Mouse (Mus musculus): ENCODE measurements around the gene Sgce. TPM values are rescaled to one million over a fixed set of nuclear protein-coding genes. Genes with fewer than 3 reads are reported as not detected.

The Sgce gene
- polyA plus RNA-seq, 2 experiments, result 8.9 to 14.2 TPM

GRCm38 (mm10) chr6:4736372-4736771 lies 10.6 kb downstream of the Sgce start:
- no peak for DNase-seq (ENCODE audit: low read depth in 3 of 3, low spot score in 3 of 3)
- H3K36me3 ChIP-seq (replicated peaks; ENCODE audit: control insufficient read depth, insufficient read depth, low read depth), result no peaks in the 10 kb centered on the region
- H3K4me2 ChIP-seq (ENCODE audit: low read depth), result no peak overlapping the region
- no peaks in the 10 kb centered on the region for H3K9me3 ChIP-seq (ENCODE audit: control insufficient read depth, low read length)
- H3K4me3 ChIP-seq (ENCODE audit: insufficient read depth in 1 of 2, low read depth in 2 of 2, low read length in 2 of 2), result no peak overlapping the region
- no peak for ATAC-seq (ENCODE audit: insufficient read depth)
- no peaks in the 10 kb centered on the region for H3K4me1 ChIP-seq (replicated peaks; ENCODE audit: control insufficient read depth in 2 of 2, insufficient read depth in 2 of 2, low read length in 1 of 2)
- TF ChIP-seq CTCF (IDR thresholded peaks at IDR 0.05; ENCODE audit: low read depth) (no peak), EP300 (IDR thresholded peaks at IDR 0.05; ENCODE audit: low read depth) (no peak)
- WGBS (ENCODE audit: insufficient replicate concordance), result 61% methylated on average over 9 of the region's 9 CpGs
- H3K27me3 ChIP-seq (ENCODE audit: control insufficient read depth, insufficient read depth, low read length), result no peaks in the 10 kb centered on the region
- no peak overlapping the region for H3K9ac ChIP-seq (replicated peaks)
- no peak overlapping the region for H3K27ac ChIP-seq

- ATAC-seq (ENCODE audit: insufficient read depth), result no peak
Observed at GRCm38 (mm10) chr6:4733208-4733607, 13.8 kb downstream of the Sgce start.

GRCm38 (mm10) chr6:4731675-4732074 lies 15.3 kb downstream of the Sgce start:
- Histone ChIP-seq H3K9me3 (ENCODE audit: control insufficient read depth, low read length) (no peaks in the 10 kb centered on the region), H3K4me1 (replicated peaks; ENCODE audit: control insufficient read depth in 2 of 2, insufficient read depth in 2 of 2, low read length in 1 of 2) (no peaks in the 10 kb centered on the region), H3K27me3 (ENCODE audit: control insufficient read depth, insufficient read depth, low read length) (no peaks in the 10 kb centered on the region), H3K36me3 (replicated peaks; ENCODE audit: control insufficient read depth, insufficient read depth, low read depth) (no peaks in the 10 kb centered on the region), H3K9ac (replicated peaks) (no peak overlapping the region), H3K4me2 (ENCODE audit: low read depth) (no peak overlapping the region), H3K27ac (no peak overlapping the region), H3K4me3 (ENCODE audit: insufficient read depth in 1 of 2, low read depth in 2 of 2, low read length in 2 of 2) (no peak overlapping the region)
- TF ChIP-seq EP300 (IDR thresholded peaks at IDR 0.05; ENCODE audit: low read depth), result no peak
- TF ChIP-seq CTCF (IDR thresholded peaks at IDR 0.05; ENCODE audit: low read depth), result no peak
- DNase-seq (ENCODE audit: low read depth in 3 of 3, low spot score in 3 of 3), result no peak
- ATAC-seq (ENCODE audit: insufficient read depth), result no peak
- WGBS (ENCODE audit: insufficient replicate concordance), result 37% methylated on average over 8 of the region's 8 CpGs

More at GRCm38 (mm10) chr6:4733208-4733607, 13.8 kb downstream of the Sgce start:
- no peaks in the 10 kb centered on the region for H3K36me3 ChIP-seq (replicated peaks; ENCODE audit: control insufficient read depth, insufficient read depth, low read depth)
- H3K27ac ChIP-seq, result no peak overlapping the region
- no peak overlapping the region for H3K9ac ChIP-seq (replicated peaks)
- H3K4me1 ChIP-seq (replicated peaks; ENCODE audit: control insufficient read depth in 2 of 2, insufficient read depth in 2 of 2, low read length in 1 of 2), result no peaks in the 10 kb centered on the region
- no peaks in the 10 kb centered on the region for H3K27me3 ChIP-seq (ENCODE audit: control insufficient read depth, insufficient read depth, low read length)
- 29% methylated on average over 8 of the region's 8 CpGs for WGBS (ENCODE audit: insufficient replicate concordance)
- no peak for TF ChIP-seq CTCF (IDR thresholded peaks at IDR 0.05; ENCODE audit: low read depth)
- TF ChIP-seq EP300 (IDR thresholded peaks at IDR 0.05; ENCODE audit: low read depth), result no peak
- H3K4me2 ChIP-seq (ENCODE audit: low read depth), result no peak overlapping the region
- DNase-seq (ENCODE audit: low read depth in 3 of 3, low spot score in 3 of 3), result no peak
- H3K9me3 ChIP-seq (ENCODE audit: control insufficient read depth, low read length), result no peaks in the 10 kb centered on the region
- no peak overlapping the region for H3K4me3 ChIP-seq (ENCODE audit: insufficient read depth in 1 of 2, low read depth in 2 of 2, low read length in 2 of 2)

- H3K36me3 ChIP-seq (replicated peaks; ENCODE audit: control insufficient read depth, insufficient read depth, low read depth), result no peaks in the 10 kb centered on the region
- no peaks in the 10 kb centered on the region for H3K9me3 ChIP-seq (ENCODE audit: control insufficient read depth, low read length)
- WGBS (ENCODE audit: insufficient replicate concordance), result 39% methylated on average over 2 of the region's 2 CpGs
- ATAC-seq (ENCODE audit: insufficient read depth), result no peak
- H3K4me1 ChIP-seq (replicated peaks; ENCODE audit: control insufficient read depth in 2 of 2, insufficient read depth in 2 of 2, low read length in 1 of 2), result no peaks in the 10 kb centered on the region
- H3K4me2 ChIP-seq (ENCODE audit: low read depth), result no peak overlapping the region
- H3K27ac ChIP-seq, result no peak overlapping the region
- TF ChIP-seq EP300 (IDR thresholded peaks at IDR 0.05; ENCODE audit: low read depth) (no peak), CTCF (IDR thresholded peaks at IDR 0.05; ENCODE audit: low read depth) (no peak)
- H3K27me3 ChIP-seq (ENCODE audit: control insufficient read depth, insufficient read depth, low read length), result no peaks in the 10 kb centered on the region
- no peak overlapping the region for H3K9ac ChIP-seq (replicated peaks)
- no peak overlapping the region for H3K4me3 ChIP-seq (ENCODE audit: insufficient read depth in 1 of 2, low read depth in 2 of 2, low read length in 2 of 2)
- no peak for DNase-seq (ENCODE audit: low read depth in 3 of 3, low spot score in 3 of 3)
Observed at GRCm38 (mm10) chr6:4728305-4728704, 18.7 kb downstream of the Sgce start.

GRCm38 (mm10) chr6:4723998-4724757 lies 22.8 kb downstream of the Sgce start:
- Histone ChIP-seq H3K9me3 (ENCODE audit: control insufficient read depth, low read length) (no peaks in the 10 kb centered on the region), H3K4me1 (replicated peaks; ENCODE audit: control insufficient read depth in 2 of 2, insufficient read depth in 2 of 2, low read length in 1 of 2) (no peaks in the 10 kb centered on the region), H3K9ac (replicated peaks) (no peak overlapping the region), H3K27ac (no peak overlapping the region), H3K36me3 (replicated peaks; ENCODE audit: control insufficient read depth, insufficient read depth, low read depth) (no peaks in the 10 kb centered on the region), H3K4me3 (ENCODE audit: insufficient read depth in 1 of 2, low read depth in 2 of 2, low read length in 2 of 2) (no peak overlapping the region), H3K4me2 (ENCODE audit: low read depth) (no peak overlapping the region), H3K27me3 (ENCODE audit: control insufficient read depth, insufficient read depth, low read length) (no peaks in the 10 kb centered on the region)
- no peak for TF ChIP-seq CTCF (IDR thresholded peaks at IDR 0.05; ENCODE audit: low read depth)
- no peak for TF ChIP-seq EP300 (IDR thresholded peaks at IDR 0.05; ENCODE audit: low read depth)
- DNase-seq (ENCODE audit: low read depth in 3 of 3, low spot score in 3 of 3) (no peak), ATAC-seq (ENCODE audit: insufficient read depth) (no peak)
- 66% methylated on average over 15 of the region's 15 CpGs for WGBS (ENCODE audit: insufficient replicate concordance)
